Mouse (Mus musculus): ENCODE data around the gene Fhdc1. TPM values are rescaled to one million over a fixed set of nuclear protein-coding genes. Genes with fewer than 3 reads are reported as not detected.

The Fhdc1 gene
- polyA plus RNA-seq, 1 experiment from 2014 or later = 1.9 TPM

DNA sequence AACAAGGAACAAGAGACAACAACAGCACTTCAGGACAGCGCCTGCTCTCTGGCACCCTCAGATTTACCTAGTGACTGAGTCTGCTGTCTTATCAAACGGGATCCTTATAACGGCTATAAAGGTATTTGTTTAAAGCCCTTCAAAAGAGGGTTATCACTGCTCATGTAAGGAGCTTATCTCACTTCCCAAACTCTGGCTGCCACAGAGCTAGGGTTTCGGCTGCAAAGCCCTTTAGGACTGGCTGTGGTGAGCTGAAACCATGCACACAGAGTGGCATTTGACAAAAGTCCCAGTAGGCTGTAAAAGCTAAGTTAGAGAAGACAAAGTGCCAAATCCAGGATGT lies 12.1 kb downstream of the Fhdc1 start:
- WGBS = 25% methylated on average over 4 of the region's 4 CpGs
- peaks cover 15% of the 10 kb centered on the region; the same call in 1 of the 2 replicates for H3K4me1 ChIP-seq
- peaks cover 13% of the 10 kb centered on the region; the same call in 1 of the 2 replicates for H3K27me3 ChIP-seq (ENCODE audit: poor library complexity, severe bottlenecking)
- H3K4me3 ChIP-seq = no peak overlapping the region
- no peaks in the 10 kb centered on the region for H3K36me3 ChIP-seq (replicated peaks)
- H3K9me3 ChIP-seq = no peaks in the 10 kb centered on the region
- DNase-seq (ENCODE audit: extremely low spot score, low spot score) = no peak
- no peak overlapping the region for H3K27ac ChIP-seq

- H3K36me3 ChIP-seq (replicated peaks) = no peaks in the 10 kb centered on the region
- no peaks in the 10 kb centered on the region for H3K9me3 ChIP-seq
- no peak overlapping the region for H3K4me3 ChIP-seq
- peaks cover 12% of the 10 kb centered on the region for H3K4me1 ChIP-seq
- 64% methylated on average over 10 of the region's 10 CpGs for WGBS
- H3K27ac ChIP-seq = no peak overlapping the region
- no peak for DNase-seq (ENCODE audit: extremely low spot score, low spot score)
- H3K27me3 ChIP-seq (ENCODE audit: poor library complexity, severe bottlenecking) = peaks cover 13% of the 10 kb centered on the region; the same call in 1 of the 2 replicates
Measured at GRCm38 (mm10) chr3:84467419-84468110, 12.7 kb downstream of the Fhdc1 start.

- Histone ChIP-seq H3K4me1 (peaks cover 27% of the 10 kb centered on the region), H3K27me3 (ENCODE audit: poor library complexity, severe bottlenecking) (peaks cover 24% of the 10 kb centered on the region; the same call in 1 of the 2 replicates), H3K4me3 (no peak overlapping the region), H3K36me3 (replicated peaks) (no peaks in the 10 kb centered on the region), H3K9me3 (no peaks in the 10 kb centered on the region), H3K27ac (no peak overlapping the region)
- DNase-seq (ENCODE audit: extremely low spot score, low spot score) = no peak
- 81% methylated on average over 6 of the region's 6 CpGs for WGBS
Measured at GRCm38 (mm10) chr3:84465822-84466500, 14.3 kb downstream of the Fhdc1 start.

- Histone ChIP-seq H3K36me3 (replicated peaks) (no peaks in the 10 kb centered on the region), H3K27ac (peak overlapping the region; percentile 75), H3K4me3 (no peak overlapping the region), H3K9me3 (no peaks in the 10 kb centered on the region), H3K27me3 (ENCODE audit: poor library complexity, severe bottlenecking) (peaks cover 11% of the 10 kb centered on the region), H3K4me1 (peaks cover 35% of the 10 kb centered on the region)
- no peak for DNase-seq (ENCODE audit: extremely low spot score, low spot score)
- WGBS = 40% methylated on average over 4 of the region's 4 CpGs
Measured at GRCm38 (mm10) chr3:84461687-84462086, 18.5 kb downstream of the Fhdc1 start.

DNA sequence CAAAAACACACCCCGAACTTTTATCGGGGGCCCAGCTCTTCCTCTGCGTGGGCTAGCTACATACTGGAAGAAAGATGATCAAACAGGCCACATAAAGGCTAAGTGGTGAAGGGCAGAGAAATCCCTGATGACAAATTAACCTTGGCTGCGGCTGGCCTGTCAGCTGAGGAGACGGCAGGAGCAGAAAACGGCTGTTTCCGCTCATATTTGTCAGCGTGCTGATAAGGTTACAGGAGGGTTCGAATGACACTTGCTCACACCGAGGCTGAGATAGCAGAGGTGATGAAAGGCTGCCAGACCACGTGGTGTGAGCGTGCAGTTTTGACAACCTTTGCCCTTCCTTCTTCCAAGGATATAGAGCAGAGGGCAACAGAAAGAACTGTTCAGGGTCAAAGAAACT lies 19.3 kb downstream of the Fhdc1 start:
- Histone ChIP-seq H3K4me3 (no peak overlapping the region), H3K9me3 (no peaks in the 10 kb centered on the region), H3K4me1 (peaks cover 35% of the 10 kb centered on the region), H3K36me3 (replicated peaks) (no peaks in the 10 kb centered on the region), H3K27ac (peak overlapping the region; percentile 75), H3K27me3 (ENCODE audit: poor library complexity, severe bottlenecking) (peaks cover 11% of the 10 kb centered on the region)
- WGBS = 51% methylated on average over 12 of the region's 12 CpGs
- no peak for DNase-seq (ENCODE audit: extremely low spot score, low spot score)

GRCm38 (mm10) chr3:84460499-84460898 lies 19.7 kb downstream of the Fhdc1 start:
- Histone ChIP-seq H3K27me3 (ENCODE audit: poor library complexity, severe bottlenecking) (peaks cover 11% of the 10 kb centered on the region), H3K4me3 (no peak overlapping the region), H3K4me1 (peaks cover 35% of the 10 kb centered on the region), H3K9me3 (no peaks in the 10 kb centered on the region), H3K36me3 (replicated peaks) (no peaks in the 10 kb centered on the region), H3K27ac (peak overlapping the region; percentile 75)
- no peak for DNase-seq (ENCODE audit: extremely low spot score, low spot score)
- 46% methylated on average over 3 of the region's 3 CpGs for WGBS

GRCm38 (mm10) chr3:84455733-84456417 lies 24.4 kb downstream of the Fhdc1 start:
- H3K9me3 ChIP-seq = no peaks in the 10 kb centered on the region
- no peak overlapping the region for H3K27ac ChIP-seq
- no peaks in the 10 kb centered on the region for H3K36me3 ChIP-seq (replicated peaks)
- no peaks in the 10 kb centered on the region; the same call in 1 of the 2 replicates for H3K27me3 ChIP-seq (ENCODE audit: poor library complexity, severe bottlenecking)
- 87% methylated on average over 12 of the region's 12 CpGs for WGBS
- peaks cover 20% of the 10 kb centered on the region for H3K4me1 ChIP-seq
- no peak for DNase-seq (ENCODE audit: extremely low spot score, low spot score)
- H3K4me3 ChIP-seq = no peak overlapping the region

DNA sequence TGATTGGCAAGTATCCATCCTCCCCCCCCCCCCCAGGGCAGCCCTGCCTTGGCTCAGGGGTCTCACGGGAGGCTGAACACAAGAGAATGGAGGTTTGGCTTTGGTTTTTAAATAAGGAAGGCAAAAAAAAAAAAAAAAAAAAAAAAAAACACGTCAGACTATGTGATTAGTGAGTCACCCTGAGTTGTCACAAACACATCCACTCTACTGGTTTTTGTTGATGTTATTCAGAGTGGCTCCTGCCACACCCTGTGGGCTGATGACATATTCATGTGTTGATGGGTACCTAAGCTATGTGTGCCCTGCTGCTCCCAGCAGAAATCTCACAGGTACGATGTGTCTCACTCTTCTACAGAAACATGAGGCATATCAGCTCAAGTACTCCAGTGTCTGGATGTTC lies 29.6 kb downstream of the Fhdc1 start:
- no peaks in the 10 kb centered on the region for H3K36me3 ChIP-seq (replicated peaks)
- H3K9me3 ChIP-seq = no peaks in the 10 kb centered on the region
- no peak overlapping the region for H3K4me3 ChIP-seq
- no peak overlapping the region for H3K27ac ChIP-seq
- peaks cover 3% of the 10 kb centered on the region for H3K27me3 ChIP-seq (ENCODE audit: poor library complexity, severe bottlenecking)
- WGBS = 71% methylated on average over 2 of the region's 3 CpGs
- DNase-seq (ENCODE audit: extremely low spot score, low spot score) = no peak
- H3K4me1 ChIP-seq = peaks cover 18% of the 10 kb centered on the region

DNA sequence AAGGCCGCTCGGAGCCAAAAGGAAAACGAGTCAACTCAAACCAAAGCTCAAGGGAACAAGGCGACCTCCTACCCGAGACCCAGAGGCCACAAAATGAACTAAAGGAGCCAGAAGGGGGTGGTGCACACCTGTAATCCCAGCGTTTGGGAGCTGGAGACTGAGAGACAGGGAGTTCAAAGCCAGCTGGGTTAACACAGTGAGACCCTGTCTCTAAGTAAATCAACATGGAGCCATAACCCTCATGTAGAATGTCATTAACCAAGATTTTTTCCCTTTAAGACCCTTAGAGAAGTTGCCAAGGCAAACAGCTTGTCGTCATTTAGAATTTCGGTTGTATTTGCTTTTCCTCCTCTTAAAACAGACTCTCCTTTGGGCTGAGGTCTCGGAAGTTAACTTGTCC lies 31.2 kb downstream of the Fhdc1 start:
- Histone ChIP-seq H3K4me1 (peaks cover 24% of the 10 kb centered on the region), H3K36me3 (replicated peaks) (no peaks in the 10 kb centered on the region; the same call in 1 of the 2 replicates), H3K27ac (no peak overlapping the region), H3K27me3 (ENCODE audit: poor library complexity, severe bottlenecking) (peaks cover 19% of the 10 kb centered on the region), H3K4me3 (no peak overlapping the region), H3K9me3 (no peaks in the 10 kb centered on the region)
- DNase-seq (ENCODE audit: extremely low spot score, low spot score) = no peak
- 84% methylated on average over 9 of the region's 9 CpGs for WGBS

DNA sequence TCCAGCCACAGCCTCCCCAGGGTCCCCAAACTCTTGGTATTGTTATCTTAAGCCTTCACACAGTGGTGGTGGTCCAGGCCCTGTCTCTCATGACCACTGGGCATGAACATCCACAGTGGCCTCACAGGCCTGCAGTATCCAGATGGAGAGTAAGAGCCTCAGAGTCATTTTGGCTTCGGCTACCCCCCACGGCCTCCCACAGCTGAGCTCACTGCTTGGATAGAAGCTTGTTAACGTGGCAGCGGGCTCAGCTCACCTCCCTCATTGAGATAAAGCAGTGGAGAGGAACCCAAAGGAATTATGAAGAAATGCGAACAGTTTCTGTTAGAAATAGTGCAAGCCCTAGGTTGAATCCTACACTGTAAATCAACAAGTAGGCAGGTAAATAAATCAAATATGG lies 32.4 kb downstream of the Fhdc1 start:
- H3K4me1 ChIP-seq = peaks cover 20% of the 10 kb centered on the region
- WGBS = 67% methylated on average over 5 of the region's 5 CpGs
- H3K4me3 ChIP-seq = no peak overlapping the region
- H3K36me3 ChIP-seq (replicated peaks) = no peaks in the 10 kb centered on the region; the same call in 1 of the 2 replicates
- DNase-seq (ENCODE audit: extremely low spot score, low spot score) = no peak
- peaks cover 19% of the 10 kb centered on the region for H3K27me3 ChIP-seq (ENCODE audit: poor library complexity, severe bottlenecking)
- H3K27ac ChIP-seq = no peak overlapping the region
- no peaks in the 10 kb centered on the region for H3K9me3 ChIP-seq

- DNase-seq (ENCODE audit: extremely low spot score, low spot score) = peak; percentile 52
- Histone ChIP-seq H3K4me3 (peak overlapping the region; percentile 38), H3K4me1 (peaks cover 20% of the 10 kb centered on the region), H3K36me3 (replicated peaks) (no peaks in the 10 kb centered on the region; the same call in 1 of the 2 replicates), H3K27me3 (ENCODE audit: poor library complexity, severe bottlenecking) (peaks cover 19% of the 10 kb centered on the region), H3K27ac (peak overlapping the region; percentile 80), H3K9me3 (no peaks in the 10 kb centered on the region)
- 12% methylated on average over 9 of the region's 9 CpGs for WGBS
Measured at GRCm38 (mm10) chr3:84445838-84446237, 34.4 kb downstream of the Fhdc1 start.

GRCm38 (mm10) chr3:84442890-84443289 lies 37.3 kb downstream of the Fhdc1 start:
- no peak overlapping the region for H3K4me3 ChIP-seq
- peaks cover 20% of the 10 kb centered on the region for H3K4me1 ChIP-seq
- no peak for DNase-seq (ENCODE audit: extremely low spot score, low spot score)
- H3K27ac ChIP-seq = no peak overlapping the region
- 88% methylated on average over 4 of the region's 4 CpGs for WGBS
- no peaks in the 10 kb centered on the region; the same call in 1 of the 2 replicates for H3K36me3 ChIP-seq (replicated peaks)
- H3K27me3 ChIP-seq (ENCODE audit: poor library complexity, severe bottlenecking) = peaks cover 19% of the 10 kb centered on the region
- H3K9me3 ChIP-seq = no peaks in the 10 kb centered on the region
